Mouse (Mus musculus): ENCODE results near the gene Rhox4a2. TPM values are rescaled to one million over a fixed set of nuclear protein-coding genes. Genes with fewer than 3 reads are reported as not detected.

Rhox4a2 gene
- not detected for total RNA-seq (2023)

DNA sequence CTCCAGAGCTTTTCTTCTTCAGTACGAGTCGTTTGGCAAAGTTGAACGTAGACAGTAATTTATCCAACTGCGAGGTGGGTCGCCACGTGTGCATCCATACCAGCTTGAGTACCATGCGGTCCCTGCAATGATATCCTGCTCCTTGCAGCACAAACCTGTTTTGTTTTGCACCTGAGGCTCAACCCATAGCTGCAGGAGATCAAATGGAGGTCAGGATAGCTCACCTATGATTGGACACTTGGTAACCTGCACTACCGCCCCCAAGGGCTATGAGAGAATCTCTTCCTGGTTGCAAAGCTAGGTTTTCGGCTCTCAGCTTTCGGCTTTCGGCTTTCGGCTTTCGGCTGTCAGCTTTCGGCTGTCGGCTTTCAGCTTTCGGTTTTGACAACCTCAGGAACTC lies at the start of gene Rhox4a2:
Gene Rhox4a2, plus strand, starts transcription at position 301 of the 400 bp plus-strand sequence.

DNA sequence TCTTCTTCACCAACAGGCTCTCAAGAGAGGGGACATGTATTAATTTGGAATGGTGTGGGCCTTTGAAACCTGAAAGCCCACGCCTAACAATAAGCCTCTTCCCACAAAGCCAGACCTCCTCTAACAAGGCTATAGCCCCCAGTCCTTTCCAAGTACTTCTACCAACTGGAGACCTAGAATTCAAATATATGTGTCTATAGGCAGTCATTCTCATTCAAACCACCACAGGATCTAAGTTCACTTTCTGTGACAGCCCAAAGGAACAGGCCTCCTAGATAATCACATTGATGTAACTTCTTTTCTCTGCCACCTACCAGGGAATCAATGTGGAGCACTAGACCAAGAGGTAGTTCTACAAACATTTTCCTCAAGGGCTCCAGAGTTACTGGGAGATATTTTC lies 10.9 kb upstream of the Rhox4a2 start, which contains the start of gene Rhox3a2:
Gene Rhox3a2, plus strand, starts transcription at position 301 of the 400 bp plus-strand sequence.

DNA sequence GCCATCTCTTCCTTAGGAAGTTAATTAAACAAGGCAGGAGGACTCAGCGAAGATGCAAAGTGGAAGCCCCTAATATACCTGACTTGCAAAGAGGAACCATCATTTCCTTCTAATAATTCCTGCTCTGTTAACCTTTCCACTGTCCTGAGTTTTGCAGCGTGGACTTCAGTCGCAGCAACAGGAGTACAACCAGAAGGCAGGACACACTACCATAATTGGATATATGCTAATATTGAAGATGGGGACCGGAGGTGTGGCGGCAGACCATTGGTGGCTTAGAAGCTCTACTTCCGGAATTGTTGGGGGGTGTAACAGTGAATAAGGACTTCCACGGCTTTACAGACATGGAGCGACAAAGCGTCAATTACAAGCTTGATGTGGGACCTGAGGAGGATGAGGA lies 21.1 kb downstream of the Rhox4a2 start, which contains the start of gene Rhox2b:
Gene Rhox2b, plus strand, starts transcription at position 301 of the 400 bp plus-strand sequence.

DNA sequence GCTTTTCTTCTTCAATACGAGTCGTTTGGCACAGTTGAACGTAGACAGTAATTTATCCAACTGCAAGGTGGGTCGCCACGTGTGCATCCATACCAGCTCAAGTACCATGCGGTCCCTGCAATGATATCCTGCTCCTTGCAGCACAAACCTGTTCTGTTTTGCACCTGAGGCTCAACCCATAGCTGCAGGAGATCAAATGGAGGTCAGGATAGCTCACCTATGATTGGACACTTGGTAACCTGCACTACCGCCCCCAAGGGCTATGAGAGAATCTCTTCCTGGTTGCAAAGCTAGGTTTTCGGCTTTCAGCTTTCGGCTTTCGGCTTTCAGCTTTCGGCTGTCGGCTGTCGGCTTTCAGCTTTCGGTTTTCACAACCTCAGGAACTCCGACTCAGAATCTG lies 41.5 kb downstream of the Rhox4a2 start, which contains the start of gene Rhox4b:
Gene Rhox4b, plus strand, starts transcription at position 301 of the 400 bp plus-strand sequence.

Other genes with a start within 250 kb of the Rhox4a2 start
- gene Akap14, start 222.0 kb upstream of the Rhox4a2 start, total RNA-seq (2023) = under 1 TPM in 1 of 2 experiments, not detected in 1; 0.33 TPM
- 100 to 1,000 TPM in 1 of 2 experiments, 10 to 100 TPM in 1; 83.6 to 118 TPM for gene Ndufa1, start 199.7 kb upstream of the Rhox4a2 start, total RNA-seq (2023)
- gene Rnf113a1, start 199.6 kb upstream of the Rhox4a2 start, total RNA-seq (2023) = 1 to 10 TPM; 3.0 to 3.5 TPM
- gene Gm9, start 179.8 kb upstream of the Rhox4a2 start, total RNA-seq (2023) = not detected
- not detected for gene Rhox1, start 168.6 kb upstream of the Rhox4a2 start, total RNA-seq (2023)
- not detected for gene Rhox2a, start 145.9 kb upstream of the Rhox4a2 start, total RNA-seq (2023)
- gene Rhox3a, start 140.9 kb upstream of the Rhox4a2 start, total RNA-seq (2023) = not detected
- gene Rhox4a, start 125.5 kb upstream of the Rhox4a2 start, total RNA-seq (2023) = not detected
- gene Rhox3a2, start 10.8 kb upstream of the Rhox4a2 start, total RNA-seq (2023) = not detected
- gene Rhox2b, start 21.2 kb downstream of the Rhox4a2 start, total RNA-seq (2023) = not detected
- not detected for gene Rhox4b, start 41.6 kb downstream of the Rhox4a2 start, total RNA-seq (2023)
- gene Rhox2c, start 62.8 kb downstream of the Rhox4a2 start, total RNA-seq (2023) = not detected
- gene Rhox3c, start 67.7 kb downstream of the Rhox4a2 start, total RNA-seq (2023) = not detected
- not detected for gene Rhox4c, start 89.5 kb downstream of the Rhox4a2 start, total RNA-seq (2023)
- gene Rhox2d, start 102.6 kb downstream of the Rhox4a2 start, total RNA-seq (2023) = not detected
- gene Rhox4d, start 123.5 kb downstream of the Rhox4a2 start, total RNA-seq (2023) = not detected
- gene Rhox2e, start 139.6 kb downstream of the Rhox4a2 start, total RNA-seq (2023) = not detected
- not detected for gene Rhox3e, start 151.2 kb downstream of the Rhox4a2 start, total RNA-seq (2023)
- gene Rhox4e, start 166.6 kb downstream of the Rhox4a2 start, total RNA-seq (2023) = not detected
- gene Rhox2f, start 180.6 kb downstream of the Rhox4a2 start, total RNA-seq (2023) = not detected
- gene Rhox3f, start 190.1 kb downstream of the Rhox4a2 start, total RNA-seq (2023) = not detected
- gene Rhox4f, start 216.9 kb downstream of the Rhox4a2 start, total RNA-seq (2023) = not detected
- gene Rhox3g, start 237.8 kb downstream of the Rhox4a2 start, total RNA-seq (2023) = not detected